Mouse (Mus musculus) left cerebral cortex, postnatal 36 days (tissue): ENCODE measurements around the gene Pom121l2. TPM values are rescaled to one million over a fixed set of nuclear protein-coding genes. Genes with fewer than 3 reads are reported as not detected.

ENCODE experiments used
- DNase-seq, 2 experiments: peaks; one replicate each; pipeline ENCODE4 v3.0.0; 2021 to 2022; ENCODE audit warnings: low spot score in 2 of 2, mixed read lengths in 1 of 2
- intact Hi-C: fragments of 180-260 bp; cut with DNase I; formaldehyde crosslinking; loops from one replicate; pipeline ENCODE4 v1.15.1; 2025
- microRNA-seq: library from miRNA; unstranded; fragments of <30 nt; microRNA quantifications from one replicate; pipeline ENCODE4 v1.2.0, GENCODE M21; 2022
- total RNA-seq, 2 experiments: library from RNA; stranded (reverse); gene quantifications; 2 replicates each; pipeline ENCODE4 v1.2.3; 2021

Gene Pom121l2
- total RNA-seq, 2 experiments from 2014 or later, result not detected

DNA sequence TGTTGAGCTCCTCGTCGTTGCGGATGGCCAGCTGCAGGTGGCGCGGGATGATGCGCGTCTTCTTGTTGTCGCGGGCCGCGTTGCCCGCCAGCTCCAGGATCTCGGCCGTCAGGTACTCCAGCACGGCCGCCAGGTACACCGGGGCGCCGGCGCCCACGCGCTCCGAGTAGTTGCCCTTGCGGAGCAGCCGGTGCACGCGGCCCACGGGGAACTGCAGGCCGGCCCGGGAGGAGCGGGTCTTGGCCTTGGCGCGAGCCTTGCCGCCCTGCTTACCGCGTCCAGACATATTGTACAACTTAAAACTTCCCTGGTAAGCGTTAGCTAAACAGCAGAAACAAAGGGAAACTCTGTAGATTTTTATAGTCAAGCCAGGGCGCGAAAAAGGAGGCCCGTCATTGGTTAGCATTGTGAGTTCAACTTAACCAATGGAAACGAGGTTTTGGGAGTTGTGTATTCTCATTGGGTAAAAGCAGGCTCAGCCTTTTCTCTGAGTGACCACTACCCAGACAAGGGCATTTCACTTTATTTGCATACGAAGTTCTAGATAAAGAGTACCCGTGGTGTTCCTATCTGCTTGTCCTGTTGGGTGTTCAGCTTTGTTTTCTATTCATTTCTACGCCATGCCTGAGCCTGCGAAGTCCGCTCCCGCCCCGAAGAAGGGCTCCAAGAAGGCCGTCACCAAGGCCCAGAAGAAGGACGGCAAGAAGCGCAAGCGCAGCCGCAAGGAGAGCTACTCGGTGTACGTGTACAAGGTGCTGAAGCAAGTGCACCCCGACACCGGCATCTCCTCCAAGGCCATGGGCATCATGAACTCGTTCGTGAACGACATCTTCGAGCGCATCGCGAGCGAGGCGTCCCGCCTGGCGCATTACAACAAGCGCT, 54.5 kb downstream of the Pom121l2 start, which contains the start of the genes Hist1h2ah and Hist1h2bk:
Hist1h2ah (minus strand) TSS at position 302 of the 882 bp plus-strand sequence.
Hist1h2bk (plus strand) TSS at position 604 of the 882 bp plus-strand sequence.
- DNase-seq, result peak; percentile 77 to 83
- intact Hi-C loops, result loop anchor here (5.0 kb wide), 2 partner anchors 1647 to 1722 kb away; partner anchors contain the start of genes Hist1h2ac, Hist1h2bc and Hist1h4b

DNA sequence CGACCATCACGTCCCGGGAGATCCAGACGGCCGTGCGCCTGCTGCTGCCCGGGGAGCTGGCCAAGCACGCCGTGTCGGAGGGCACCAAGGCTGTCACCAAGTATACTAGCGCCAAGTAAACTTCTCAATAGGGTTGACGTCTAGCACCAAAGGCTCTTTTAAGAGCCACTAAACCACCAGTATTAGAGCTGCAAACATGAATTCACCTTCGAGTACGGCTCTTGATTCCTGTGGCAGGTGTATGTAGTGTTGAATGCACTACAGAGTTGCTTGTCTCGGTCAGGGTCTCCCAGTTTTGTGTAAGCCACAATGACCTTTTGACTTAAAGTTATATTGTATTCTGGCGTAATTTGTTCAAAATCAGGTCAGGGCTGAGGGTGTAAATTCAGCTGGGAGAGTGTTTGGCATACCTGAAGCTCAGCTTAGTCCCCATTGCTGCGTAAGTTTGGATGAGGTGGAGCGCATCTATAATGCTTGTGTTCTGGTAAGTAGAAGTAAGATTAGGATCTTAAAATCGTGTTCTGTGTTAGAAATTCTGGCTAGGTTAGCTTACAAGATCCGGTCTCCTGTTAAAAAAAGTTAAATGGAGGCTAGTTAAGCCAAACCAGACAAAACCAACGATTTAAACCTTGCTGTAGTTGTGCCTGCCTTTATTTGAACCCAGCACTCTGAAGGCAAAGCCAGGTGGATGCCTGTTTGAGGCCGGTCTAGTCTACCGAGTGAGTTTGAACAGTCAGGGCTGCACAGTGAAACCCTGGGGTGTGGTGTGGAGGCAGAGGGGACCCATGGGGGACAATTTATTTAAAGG, 55.4 kb downstream of the Pom121l2 start:
- DNase-seq, result no peak
- intact Hi-C loops, result loop anchor here (5.0 kb wide), 2 partner anchors 1646 to 1721 kb away; partner anchors contain the start of genes Hist1h2ac, Hist1h2bc and Hist1h4b

DNA sequence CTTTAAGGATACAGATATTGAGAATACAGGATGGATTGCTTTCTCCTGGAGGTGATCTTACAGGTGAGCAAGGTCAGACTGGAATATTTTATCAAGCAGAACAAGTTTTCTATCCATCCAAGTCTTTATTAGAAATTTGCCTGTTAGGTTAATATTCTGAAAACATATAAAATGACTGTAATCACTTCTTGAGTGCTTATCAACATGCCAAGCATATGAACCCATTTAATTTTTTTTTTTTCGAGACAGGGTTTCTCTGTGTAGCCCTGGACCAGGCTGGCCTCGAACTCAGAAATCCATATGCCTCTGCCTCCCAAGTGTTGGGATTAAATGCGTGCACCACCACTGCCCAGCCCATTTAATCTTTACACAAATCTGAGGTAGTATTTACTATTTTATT, 56.0 kb downstream of the Pom121l2 start:
- DNase-seq, result no peak
- intact Hi-C loops, result loop anchor here (5.0 kb wide), 2 partner anchors 1645 to 1720 kb away; partner anchors contain the start of genes Hist1h2ac, Hist1h2bc and Hist1h4b

DNA sequence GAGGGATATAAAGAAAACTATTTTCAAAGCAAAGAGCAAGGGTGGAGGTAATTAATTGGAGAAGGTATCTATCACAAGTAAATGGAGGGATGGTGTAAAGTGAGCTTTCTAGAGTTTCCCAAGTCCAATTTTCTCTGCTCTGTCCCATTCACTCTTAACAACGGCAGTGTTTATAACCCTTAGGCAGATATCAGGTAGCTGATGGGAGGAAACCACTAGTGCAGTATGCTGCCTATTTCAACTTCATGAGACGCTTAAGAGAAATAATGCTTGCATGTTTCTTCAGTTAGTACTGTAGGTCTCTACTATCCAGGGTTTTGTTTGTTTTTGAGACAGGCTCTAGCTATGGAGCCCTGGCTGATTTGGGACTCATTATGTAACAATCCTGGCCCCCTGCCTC, 56.4 kb downstream of the Pom121l2 start:
- intact Hi-C loops, result loop anchor here (5.0 kb wide), 2 partner anchors 1645 to 1720 kb away; partner anchors contain the start of genes Hist1h2ac, Hist1h2bc and Hist1h4b

More for the DNA sequence above, 56.4 kb downstream of the Pom121l2 start:
- DNase-seq, result no peak

Small RNA genes lying within 50 kb of the gene (microRNA-seq; reads per million reads assigned to microRNA genes)
- not detected for gene Gm44390

Other genes starting within 250 kb of the Pom121l2 start
- 10 to 100 TPM; 16.7 to 20.3 TPM for gene Hist1h4j, start 246.1 kb upstream of the Pom121l2 start, total RNA-seq
- gene Hist1h4k, start 230.7 kb upstream of the Pom121l2 start, total RNA-seq, result 100 to 1,000 TPM; 409 to 465 TPM
- gene Hist1h2ak, start 227.4 kb upstream of the Pom121l2 start, total RNA-seq, result 10 to 100 TPM; 14.8 to 15.0 TPM
- 10 to 100 TPM in 1 of 2 experiments, 1 to 10 TPM in 1; 8.2 to 10.1 TPM for gene Hist1h2bn, start 227.1 kb upstream of the Pom121l2 start, total RNA-seq
- 10 to 100 TPM in 1 of 2 experiments, 1 to 10 TPM in 1; 8.2 to 10.1 TPM for gene Hist1h1b, start 200.6 kb upstream of the Pom121l2 start, total RNA-seq
- 10 to 100 TPM; 55.4 to 73.3 TPM for gene Hist1h3i, start 197.8 kb upstream of the Pom121l2 start, total RNA-seq
- gene Hist1h2an, start 194.0 kb upstream of the Pom121l2 start, total RNA-seq, result not detected
- gene Hist1h2bp, start 193.7 kb upstream of the Pom121l2 start, total RNA-seq, result 1 to 10 TPM; 8.0 to 8.4 TPM
- 10 to 100 TPM; 36.0 to 39.3 TPM for gene Hist1h2bq, start 171.0 kb upstream of the Pom121l2 start, total RNA-seq
- gene Hist1h2ao, start 170.7 kb upstream of the Pom121l2 start, total RNA-seq, result 10 to 100 TPM; 12.4 to 22.5 TPM
- gene Hist1h4m, start 169.4 kb upstream of the Pom121l2 start, total RNA-seq, result 100 to 1,000 TPM; 258 to 294 TPM
- 10 to 100 TPM; 21.3 to 23.4 TPM for gene Hist1h4n, start 149.0 kb upstream of the Pom121l2 start, total RNA-seq
- gene Hist1h2ap, start 147.7 kb upstream of the Pom121l2 start, total RNA-seq, result 10 to 100 TPM; 20.2 to 20.7 TPM
- 10 to 100 TPM; 35.5 to 38.8 TPM for gene Hist1h2br, start 147.5 kb upstream of the Pom121l2 start, total RNA-seq
- gene Zfp184, start 36.1 kb upstream of the Pom121l2 start, total RNA-seq, result 1 to 10 TPM; 3.7 to 4.2 TPM
- gene Prss16, start 28.5 kb downstream of the Pom121l2 start, total RNA-seq, result 1 to 10 TPM in 1 of 2 experiments, under 1 TPM in 1; 0.34 to 1.1 TPM
- gene Hist1h2ah, start 54.4 kb downstream of the Pom121l2 start, total RNA-seq, result 10 to 100 TPM; 24.6 to 42.5 TPM
- gene Hist1h2bk, start 54.7 kb downstream of the Pom121l2 start, total RNA-seq, result 10 to 100 TPM; 13.0 to 13.3 TPM
- gene Hist1h4i, start 60.2 kb downstream of the Pom121l2 start, total RNA-seq, result 10 to 100 TPM; 65.2 to 73.2 TPM
- 10 to 100 TPM in 1 of 2 experiments, 1 to 10 TPM in 1; 8.3 to 11.2 TPM for gene Hist1h2ag, start 61.8 kb downstream of the Pom121l2 start, total RNA-seq
- 10 to 100 TPM; 11.8 to 12.9 TPM for gene Hist1h2bj, start 62.0 kb downstream of the Pom121l2 start, total RNA-seq
- not detected for gene Vmn1r188, start 103.2 kb downstream of the Pom121l2 start, total RNA-seq
- gene Vmn1r189, start 124.6 kb downstream of the Pom121l2 start, total RNA-seq, result not detected
- not detected for gene Vmn1r191, start 202.8 kb downstream of the Pom121l2 start, total RNA-seq
- gene Vmn1r192, start 209.9 kb downstream of the Pom121l2 start, total RNA-seq, result not detected
- gene Vmn1r193, start 242.0 kb downstream of the Pom121l2 start, total RNA-seq, result not detected